Mouse (Mus musculus): Measurements from ENCODE around the gene Rnf183.

- no peak for TF ChIP-seq CTCF (IDR thresholded peaks at IDR 0.05; ENCODE audit: low read depth)
- TF ChIP-seq EP300 (optimal IDR thresholded peaks at IDR 0.05), result no peak
These were observed 51.8 kb downstream of the Rnf183 start for GRCm38 (mm10) chr4:62383207-62383606.
